Mouse (Mus musculus) bone marrow macrophage, adult 2 months (primary cell): ENCODE measurements around the gene Nrxn1. TPM values are rescaled to one million over a fixed set of nuclear protein-coding genes. Genes with fewer than 3 reads are reported as not detected.

Experiments
- H3K27ac ChIP-seq: 2 replicates; pipeline ENCODE4 v1.5.1; 2012; ENCODE audit warnings: low read depth, low read length; ENCODE audit not compliant: insufficient read depth
- H3K4me1 ChIP-seq: 2 replicates; pipeline ENCODE4 v1.6.1; 2012; ENCODE audit warnings: low read length; ENCODE audit not compliant: control insufficient read depth, insufficient read depth
- H3K4me3 ChIP-seq: 2 replicates; pipeline ENCODE4 v1.5.1; 2012; ENCODE audit warnings: mild to moderate bottlenecking, low read length, moderate library complexity; ENCODE audit not compliant: insufficient read depth
- CTCF ChIP-seq: IDR thresholded peaks from 2 replicates; pipeline ENCODE4 v1.5.1; 2012; ENCODE audit warnings: low read depth, mild to moderate bottlenecking, low read length, moderate library complexity
- POLR2A ChIP-seq: IDR thresholded peaks from 2 replicates; pipeline ENCODE4 v1.6.1; 2012; ENCODE audit warnings: mild to moderate bottlenecking, low read depth, low read length, borderline replicate concordance
- polyA plus RNA-seq: library from polyadenylated mRNA; stranded (reverse); fragments of >200 nt; gene quantifications from 2 replicates; pipeline ENCODE4 v1.2.4, GENCODE M21; 2012; ENCODE audit not compliant: missing spikeins, insufficient read depth, insufficient read length

The Nrxn1 gene
- polyA plus RNA-seq, 1 experiment: not detected

DNA sequence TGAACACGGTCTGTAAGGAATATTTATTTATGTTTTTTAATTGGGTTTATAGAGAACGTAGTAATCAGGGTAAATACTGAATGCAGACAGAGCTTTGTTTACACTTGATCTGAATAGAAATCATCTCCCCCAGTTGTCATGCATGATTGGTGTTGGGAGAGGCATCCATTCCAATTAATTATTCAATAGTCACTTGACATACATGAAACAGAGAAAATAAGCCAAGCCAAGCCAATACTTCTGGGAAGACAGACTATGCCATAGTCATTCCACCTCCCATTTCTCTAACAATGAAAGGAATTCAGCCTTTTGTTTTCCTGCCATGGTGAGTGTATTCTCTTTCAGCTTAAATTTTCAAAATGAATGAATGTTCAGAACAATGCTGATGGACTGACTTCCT lies 7.5 kb downstream of the Nrxn1 start:
- no peak overlapping the region for H3K4me3 ChIP-seq
- H3K27ac ChIP-seq: no peak overlapping the region
- TF ChIP-seq CTCF (no peak), POLR2A (no peak)
- H3K4me1 ChIP-seq: no peaks in the 10 kb centered on the region

DNA sequence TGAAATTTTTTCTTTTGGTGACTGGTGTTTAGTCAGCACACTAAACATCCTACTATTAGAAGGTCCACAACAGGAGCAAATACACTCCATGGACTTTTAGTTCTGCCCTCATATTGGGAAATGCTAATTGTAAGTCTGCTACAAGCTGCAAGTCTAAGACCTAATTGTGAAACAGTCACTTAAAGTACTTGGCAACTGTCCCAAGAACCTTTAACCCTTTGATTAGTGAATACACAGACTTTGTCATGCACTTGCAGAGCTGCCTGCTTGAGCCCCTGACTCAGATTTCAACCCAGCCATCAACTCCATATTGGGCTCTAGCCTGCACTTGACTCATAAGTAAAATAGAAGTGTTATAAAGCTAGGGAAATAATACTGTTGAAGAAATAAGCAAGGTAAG lies 13.8 kb downstream of the Nrxn1 start:
- TF ChIP-seq POLR2A (no peak), CTCF (no peak)
- Histone ChIP-seq H3K4me3 (no peak overlapping the region), H3K27ac (no peak overlapping the region), H3K4me1 (no peaks in the 10 kb centered on the region)

DNA sequence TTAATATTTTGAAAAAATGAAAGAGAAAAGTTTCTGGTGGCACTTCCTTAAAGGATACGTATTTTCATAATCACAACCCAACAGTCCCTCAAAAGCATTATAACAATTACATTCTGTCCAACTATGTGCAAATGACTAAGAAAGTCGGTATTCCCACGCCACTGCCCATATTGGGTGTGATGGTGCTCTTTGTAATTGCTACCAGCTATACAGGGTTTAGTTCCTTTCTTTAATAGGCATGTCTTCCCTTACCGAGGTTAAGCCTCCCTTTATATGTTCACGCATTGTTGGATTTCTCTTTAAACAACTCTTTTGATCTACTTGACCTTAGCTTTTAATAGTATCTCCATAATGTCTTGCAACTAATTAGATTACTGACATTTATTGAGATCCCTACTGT lies 18.1 kb downstream of the Nrxn1 start:
- no peaks in the 10 kb centered on the region for H3K4me1 ChIP-seq
- no peak for TF ChIP-seq POLR2A
- no peak for TF ChIP-seq CTCF
- no peak overlapping the region for H3K27ac ChIP-seq
- H3K4me3 ChIP-seq: no peak overlapping the region

DNA sequence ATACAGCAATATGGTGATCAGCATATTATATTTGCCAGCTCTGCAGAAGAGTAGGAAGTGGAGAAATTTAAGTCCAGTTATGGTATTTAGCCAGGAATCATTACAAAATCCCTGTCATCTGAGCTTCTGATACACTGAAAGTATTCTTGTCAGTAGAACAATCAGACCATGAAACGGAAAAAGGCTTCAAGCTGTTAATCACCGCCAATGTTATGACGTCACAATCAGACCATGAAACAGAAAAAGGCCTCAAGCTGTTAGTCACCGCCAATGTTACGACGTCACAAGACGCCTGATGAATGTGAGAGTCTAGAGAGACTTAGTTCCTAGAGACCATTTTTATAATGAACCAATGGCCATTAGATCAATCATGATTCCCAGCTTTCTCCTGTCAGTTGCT lies 59.4 kb downstream of the Nrxn1 start:
- Histone ChIP-seq H3K4me3 (no peak overlapping the region), H3K27ac (no peak overlapping the region), H3K4me1 (no peaks in the 10 kb centered on the region)
- TF ChIP-seq POLR2A: no peak
- TF ChIP-seq CTCF: no peak

DNA sequence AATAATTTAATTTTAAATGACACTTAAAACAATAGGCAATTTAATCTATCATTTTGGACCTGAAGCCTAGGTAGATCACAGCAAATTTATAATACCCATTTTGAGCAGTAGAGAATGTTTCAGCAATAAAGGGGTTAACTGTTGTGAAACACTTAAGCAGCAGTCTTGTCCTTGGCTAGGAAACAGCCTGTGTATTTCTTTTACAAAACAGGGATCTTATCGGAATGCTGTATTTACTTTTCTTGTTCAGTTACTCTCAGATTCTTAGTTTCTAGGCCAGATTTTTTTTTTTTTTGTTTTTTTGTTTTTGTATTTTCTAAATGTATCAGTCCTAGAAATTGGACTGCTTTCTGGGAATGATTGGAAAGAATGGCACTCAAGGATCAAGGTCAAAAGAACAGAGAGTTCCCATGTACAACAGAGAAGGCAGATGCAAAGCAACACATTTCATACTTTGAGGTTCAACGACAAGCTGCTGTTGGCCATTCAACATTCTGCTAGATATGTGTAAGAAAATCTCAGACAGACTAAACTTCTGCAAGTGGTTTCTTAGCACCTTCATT lies 67.7 kb downstream of the Nrxn1 start:
- no peak overlapping the region for H3K27ac ChIP-seq
- no peak for TF ChIP-seq POLR2A
- TF ChIP-seq CTCF: no peak
- H3K4me1 ChIP-seq: no peaks in the 10 kb centered on the region
- no peak overlapping the region for H3K4me3 ChIP-seq

DNA sequence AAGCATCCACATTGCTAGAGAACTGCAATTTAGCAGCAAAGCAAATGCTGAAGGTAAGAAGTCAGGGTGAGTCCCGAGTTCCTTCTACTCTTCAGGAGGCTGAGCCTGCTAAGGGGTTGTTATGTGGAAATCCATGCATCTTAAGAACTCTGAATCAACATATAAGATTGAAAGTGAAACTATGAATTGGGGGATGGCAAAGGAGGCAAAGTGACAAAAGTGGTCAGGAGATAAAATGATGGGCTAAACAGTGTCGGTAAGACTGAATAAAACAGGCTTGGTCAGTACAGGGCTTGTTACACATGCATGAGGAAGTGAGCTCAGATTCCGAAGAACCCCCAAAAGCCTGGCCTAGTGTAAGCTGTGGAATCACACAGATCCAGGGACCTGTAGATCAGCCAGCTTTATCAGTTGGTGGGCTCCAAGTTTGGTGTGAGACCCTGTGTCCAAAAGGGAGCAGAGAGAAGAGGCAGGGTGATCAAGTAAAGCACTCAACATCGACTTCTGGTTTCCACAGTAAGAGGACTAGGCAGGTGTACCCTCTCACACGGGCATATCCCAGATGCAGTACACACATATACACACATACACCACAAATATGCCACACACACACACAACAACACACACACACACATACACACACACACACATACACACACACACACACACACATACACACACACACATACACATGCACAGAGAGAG lies 85.3 kb downstream of the Nrxn1 start:
- Histone ChIP-seq H3K4me1 (no peaks in the 10 kb centered on the region), H3K4me3 (no peak overlapping the region), H3K27ac (no peak overlapping the region)
- no peak for TF ChIP-seq POLR2A
- no peak for TF ChIP-seq CTCF

DNA sequence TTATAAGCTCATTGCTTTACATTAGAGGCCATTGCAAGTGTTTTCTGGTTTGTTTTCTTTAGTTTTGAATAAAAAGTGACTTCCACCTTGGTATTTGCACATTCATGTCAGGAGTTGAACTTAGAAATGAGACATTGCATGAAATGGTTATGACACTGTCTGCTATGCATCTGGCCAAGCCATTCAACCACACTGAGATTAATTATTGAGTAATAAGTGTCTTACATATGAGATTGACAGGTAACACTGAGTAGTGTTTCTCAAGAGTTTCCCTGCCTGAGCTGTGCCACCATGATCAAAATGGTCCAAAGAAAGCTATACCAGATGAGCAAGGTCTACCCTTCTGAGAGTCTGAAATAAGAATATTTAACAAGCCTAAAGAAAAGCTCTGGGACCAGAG lies 92.5 kb downstream of the Nrxn1 start:
- TF ChIP-seq POLR2A (no peak), CTCF (no peak)
- H3K27ac ChIP-seq: no peak overlapping the region
- no peaks in the 10 kb centered on the region for H3K4me1 ChIP-seq
- no peak overlapping the region for H3K4me3 ChIP-seq

DNA sequence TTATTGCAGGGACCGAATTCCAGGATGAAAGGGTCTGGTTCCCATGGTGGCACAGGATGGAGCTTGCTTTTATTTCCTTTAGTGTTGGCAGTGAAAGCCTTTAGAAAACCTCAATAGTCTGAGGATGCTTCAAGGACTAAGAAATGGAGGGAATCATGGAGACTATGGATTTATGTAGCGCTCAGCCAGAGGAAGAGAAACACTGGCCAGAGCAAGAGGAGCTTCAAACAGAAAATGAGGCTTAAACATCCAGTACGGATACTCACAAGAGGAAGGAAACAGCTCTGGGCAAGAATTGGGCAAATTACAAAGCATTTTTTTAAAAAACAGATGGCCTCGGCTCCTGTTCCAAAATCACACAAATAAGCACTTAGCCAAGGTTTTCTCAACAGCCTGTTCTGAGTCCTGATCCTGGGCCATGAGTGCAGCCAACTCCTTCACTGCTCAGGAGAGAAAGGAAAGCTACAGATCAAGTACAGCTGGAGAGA lies 93.2 kb downstream of the Nrxn1 start:
- H3K4me3 ChIP-seq: no peak overlapping the region
- no peaks in the 10 kb centered on the region for H3K4me1 ChIP-seq
- TF ChIP-seq POLR2A (no peak), CTCF (no peak)
- no peak overlapping the region for H3K27ac ChIP-seq

DNA sequence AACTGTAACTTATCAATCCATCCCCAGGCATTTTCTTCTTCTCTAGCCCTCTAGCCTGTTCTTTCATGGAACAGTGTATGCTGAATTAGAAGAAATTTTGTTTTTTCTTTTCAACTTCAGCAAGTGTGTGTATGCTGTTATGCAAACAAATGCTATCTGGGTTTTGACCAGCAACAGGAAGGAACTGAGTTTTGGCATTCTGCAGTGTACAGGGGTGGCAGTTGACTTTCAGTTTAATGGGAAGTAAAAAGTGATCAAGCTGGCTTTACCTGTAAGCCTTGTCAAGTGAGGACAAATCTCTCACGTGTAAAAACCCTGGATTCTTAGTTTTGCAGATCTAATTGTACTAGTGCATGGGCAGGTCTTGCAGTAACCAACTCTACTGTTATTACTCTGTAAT lies 95.2 kb downstream of the Nrxn1 start:
- Histone ChIP-seq H3K4me1 (no peaks in the 10 kb centered on the region), H3K27ac (no peak overlapping the region), H3K4me3 (no peak overlapping the region)
- TF ChIP-seq POLR2A: no peak
- no peak for TF ChIP-seq CTCF

DNA sequence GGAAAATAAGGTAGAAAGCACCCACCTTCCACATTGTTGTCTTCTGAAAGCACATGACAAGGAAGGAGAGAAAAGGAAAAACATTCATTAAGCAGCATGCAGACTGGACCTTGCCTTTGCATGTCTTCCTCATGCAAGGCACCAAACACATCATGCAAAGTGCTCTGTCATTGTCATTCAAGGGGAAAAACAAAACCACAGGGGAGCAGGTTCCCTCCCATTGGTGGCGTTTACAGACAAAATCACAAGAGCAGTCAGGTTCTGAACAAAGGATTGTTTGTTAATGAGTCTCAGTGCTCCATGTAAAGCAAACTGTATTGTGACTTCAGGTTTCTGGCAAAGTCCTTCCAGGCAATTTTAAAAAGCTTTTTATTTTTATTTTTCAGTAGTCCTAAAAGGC lies 97.4 kb downstream of the Nrxn1 start:
- Histone ChIP-seq H3K27ac (no peak overlapping the region), H3K4me1 (no peaks in the 10 kb centered on the region), H3K4me3 (no peak overlapping the region)
- TF ChIP-seq POLR2A: no peak
- no peak for TF ChIP-seq CTCF
